Mouse (Mus musculus) neural tube, embryonic 12.5 days (tissue): ENCODE measurements around the gene Polh. TPM values are rescaled to one million over a fixed set of nuclear protein-coding genes. Genes with fewer than 3 reads are reported as not detected.

Experiments used
- ATAC-seq: fragments of 200-750 bp; cut with Nextera tagmentation; 2 replicates; pipeline ENCODE4 v1.8.0; 2017; ENCODE audit warnings: low read depth, mild to moderate bottlenecking, moderate TSS enrichment, moderate library complexity; ENCODE audit not compliant: low FRiP score
- H3K27ac ChIP-seq: fragments of 300-500 bp; sonication (generic); 2 replicates; pipeline ENCODE4 v1.5.1; 2016
- H3K27me3 ChIP-seq: fragments of 300-500 bp; sonication (generic); replicated peaks from 2 replicates; pipeline ENCODE4 v1.6.1; 2016; ENCODE audit warnings: mild to moderate bottlenecking
- H3K36me3 ChIP-seq: fragments of 300-500 bp; sonication (generic); 2 replicates; pipeline ENCODE4 v1.6.1; 2016; ENCODE audit warnings: mild to moderate bottlenecking
- H3K4me1 ChIP-seq: fragments of 300-500 bp; sonication (generic); 2 replicates; pipeline ENCODE4 v1.6.1; 2016
- H3K4me2 ChIP-seq: fragments of 300-500 bp; sonication (generic); replicated peaks from 2 replicates; pipeline ENCODE4 v1.6.1; 2016; ENCODE audit warnings: mild to moderate bottlenecking
- H3K4me3 ChIP-seq: fragments of 300-500 bp; sonication (generic); 2 replicates; pipeline ENCODE4 v1.5.1; 2016
- H3K9ac ChIP-seq: fragments of 300-500 bp; sonication (generic); 2 replicates; pipeline ENCODE4 v1.6.1; 2016; ENCODE audit warnings: mild to moderate bottlenecking
- H3K9me3 ChIP-seq: fragments of 300-500 bp; sonication (generic); 2 replicates; pipeline ENCODE4 v1.6.1; 2016; ENCODE audit warnings: mild to moderate bottlenecking
- WGBS: fragments of 180-500 bp; shearing (Covaris S2); methylation state at CpG from one replicate; pipeline ENCODE4 v1.1.7; 2016; 5-methylcytosine and 5-hydroxymethylcytosine counted together
- microRNA counts: library from miRNA; unstranded; fragments of <30 nt; microRNA quantifications from one replicate; lab custom pipeline; 2017
- microRNA-seq: library from miRNA; unstranded; fragments of <30 nt; microRNA quantifications from one replicate; pipeline ENCODE4, GENCODE M21; 2017
- polyA plus RNA-seq: library from polyadenylated mRNA; unstranded; fragments of >200 nt; fragmentation: Nextera tagmentation; extraction: Ambion mirVana; gene quantifications from 2 replicates; pipeline ENCODE4 v1.2.1, GENCODE M21; 2016

Gene Polh
- polyA plus RNA-seq, 1 experiment from 2014 or later: 8.7 TPM

GRCm38 (mm10) chr17:46126608-46127007, 75.8 kb downstream of the Polh start:
- no peak for ATAC-seq
- H3K27ac ChIP-seq: no peak overlapping the region
- H3K9me3 ChIP-seq: no peaks in the 10 kb centered on the region
- no peaks in the 10 kb centered on the region for H3K27me3 ChIP-seq
- H3K9ac ChIP-seq: no peak overlapping the region
- H3K4me3 ChIP-seq: no peak overlapping the region
- H3K36me3 ChIP-seq: peaks cover 81% of the 10 kb centered on the region
- no peak overlapping the region for H3K4me2 ChIP-seq
- no peaks in the 10 kb centered on the region for H3K4me1 ChIP-seq
- WGBS: 84% methylated on average over 6 of the region's 6 CpGs

DNA sequence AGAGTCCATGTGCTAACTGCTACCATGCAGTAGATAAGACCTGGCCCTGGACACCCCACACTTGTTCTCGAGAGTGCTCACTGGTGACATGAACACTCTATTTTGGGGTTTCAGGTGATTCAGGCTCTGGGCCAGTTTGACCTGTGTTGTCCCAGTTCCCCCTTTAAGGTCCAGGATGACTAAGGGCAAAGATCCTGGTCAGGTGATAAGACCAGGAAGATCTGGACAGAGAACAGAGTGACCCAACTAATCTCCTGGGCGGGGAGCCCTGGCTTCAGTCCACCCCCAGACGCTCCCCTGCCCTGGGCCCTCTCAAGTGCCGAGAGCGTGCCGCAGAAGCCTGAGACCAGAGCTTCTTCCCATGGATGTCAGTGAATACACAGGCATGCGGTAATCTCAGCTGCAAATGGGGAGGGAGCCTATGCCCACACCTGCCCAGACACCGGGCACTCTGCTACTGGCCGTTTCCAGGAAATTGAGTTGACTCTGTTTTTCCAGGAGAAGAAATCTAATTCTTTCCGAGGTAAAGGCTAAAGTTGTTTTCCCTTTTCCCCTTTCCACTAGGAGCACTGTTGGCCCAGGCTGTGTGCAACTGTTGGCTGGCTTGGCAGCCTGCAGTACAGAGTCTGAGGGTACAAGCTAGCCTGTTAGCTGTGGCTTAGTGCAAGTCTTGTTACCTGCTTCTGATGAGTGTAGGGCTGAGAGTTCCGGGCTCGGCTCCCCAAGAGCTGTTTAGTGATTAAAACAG, 78.3 kb downstream of the Polh start:
- Histone ChIP-seq H3K36me3 (peaks cover 82% of the 10 kb centered on the region), H3K4me3 (no peak overlapping the region), H3K9ac (no peak overlapping the region), H3K9me3 (no peaks in the 10 kb centered on the region), H3K27ac (no peak overlapping the region), H3K4me2 (no peak overlapping the region), H3K4me1 (no peaks in the 10 kb centered on the region), H3K27me3 (no peaks in the 10 kb centered on the region)
- 91% methylated on average over 12 of the region's 12 CpGs for WGBS
- no peak for ATAC-seq

DNA sequence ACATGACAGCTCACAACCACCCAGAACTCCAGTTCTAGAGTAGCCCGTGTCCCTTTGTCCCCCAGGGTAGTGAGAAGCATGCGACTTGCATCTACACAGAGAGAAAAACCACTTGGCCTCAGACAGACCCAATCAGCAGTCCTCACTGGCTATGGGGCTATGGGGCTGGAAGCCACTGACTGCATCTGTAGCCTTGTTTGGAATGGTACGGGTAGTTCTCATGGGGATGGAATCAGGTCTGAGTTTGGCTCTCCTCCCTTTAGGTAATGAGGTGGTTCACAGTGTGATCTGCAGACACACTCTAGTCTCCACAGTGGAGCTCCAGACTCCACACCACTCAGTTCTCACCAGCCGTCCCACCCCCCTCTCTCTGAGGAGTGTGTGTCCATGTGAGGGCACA, 79.2 kb downstream of the Polh start:
- Histone ChIP-seq H3K4me2 (no peak overlapping the region), H3K27me3 (no peaks in the 10 kb centered on the region), H3K4me1 (0 out of 2 replicates have a peak, but pooled peaks cover 3% of the 10 kb centered on the region), H3K9ac (no peak overlapping the region), H3K4me3 (no peak overlapping the region), H3K36me3 (peaks cover 82% of the 10 kb centered on the region), H3K27ac (no peak overlapping the region), H3K9me3 (no peaks in the 10 kb centered on the region)
- 95% methylated on average over 4 of the region's 4 CpGs for WGBS
- ATAC-seq: no peak

DNA sequence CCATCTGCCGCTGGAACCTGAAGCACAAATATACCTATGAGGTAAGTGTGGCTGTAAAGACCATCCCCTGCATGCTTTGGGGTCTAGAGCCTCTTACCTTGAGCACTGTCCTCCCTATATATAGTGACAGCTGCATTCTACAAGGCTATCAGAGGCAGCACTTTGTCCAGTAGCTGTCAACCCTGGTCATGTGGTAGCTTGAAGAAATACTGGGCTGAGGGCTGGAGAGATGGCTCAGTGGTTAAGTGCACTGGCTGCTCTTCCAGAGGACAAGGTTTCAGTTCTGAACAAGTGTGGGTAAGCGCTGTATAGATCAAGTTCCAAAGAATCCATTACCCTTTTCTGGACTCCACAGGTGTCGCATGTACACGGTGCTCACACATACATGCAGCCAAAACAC, 79.7 kb downstream of the Polh start:
- 93% methylated on average over 4 of the region's 4 CpGs for WGBS
- H3K4me2 ChIP-seq: no peak overlapping the region
- H3K27me3 ChIP-seq: no peaks in the 10 kb centered on the region
- H3K36me3 ChIP-seq: peaks cover 82% of the 10 kb centered on the region
- H3K9ac ChIP-seq: no peak overlapping the region
- no peak overlapping the region for H3K27ac ChIP-seq
- H3K9me3 ChIP-seq: no peaks in the 10 kb centered on the region
- no peak for ATAC-seq
- 0 out of 2 replicates have a peak, but pooled peaks cover 7% of the 10 kb centered on the region for H3K4me1 ChIP-seq
- no peak overlapping the region for H3K4me3 ChIP-seq

MicroRNAs encoded within 50 kb of the gene (microRNA counts, 519-probe panel; counts per million panel counts)
- microRNA mmu-miR-693-3p (lab: Ali Mortazavi, UCI) (342 counts per million, percentile 67 among the panel's probes with 10 or more counts), microRNA mmu-miR-693-5p (lab: Ali Mortazavi, UCI) (342 counts per million, percentile 67 among the panel's probes with 10 or more counts)

Small RNA genes within 50 kb of the gene (microRNA-seq; reads per million reads assigned to microRNA genes)
- 0.87 reads per million for gene Mir693

Other genes starting within 250 kb of the Polh start
- 3.4 and 4.1 TPM in 2 replicates for gene Vegfa, start 170.3 kb downstream of the Polh start, polyA plus RNA-seq
- 125 and 132 TPM in 2 replicates for gene Mrps18a, start 91.7 kb downstream of the Polh start, polyA plus RNA-seq
- gene Rsph9, start 58.4 kb downstream of the Polh start, polyA plus RNA-seq: 12.4 and 12.6 TPM in 2 replicates
- 31.5 and 33.6 TPM in 2 replicates for gene Mad2l1bp, start 49.1 kb downstream of the Polh start, polyA plus RNA-seq
- 46.9 and 47.6 TPM in 2 replicates for gene Gtpbp2, start 41.6 kb downstream of the Polh start, polyA plus RNA-seq
- gene Xpo5, start 137 bp upstream of the Polh start, polyA plus RNA-seq: 51.6 and 52.8 TPM in 2 replicates
- 85.3 and 87.0 TPM in 2 replicates for gene Polr1c, start 45.4 kb upstream of the Polh start, polyA plus RNA-seq
- gene Yipf3, start 45.4 kb upstream of the Polh start, polyA plus RNA-seq: 73.9 and 76.7 TPM in 2 replicates
- gene Lrrc73, start 50.9 kb upstream of the Polh start, polyA plus RNA-seq: 3.4 and 3.6 TPM in 2 replicates
- gene Tjap1, start 80.4 kb upstream of the Polh start, polyA plus RNA-seq: 48.0 and 50.2 TPM in 2 replicates
- 3.4 and 3.9 TPM in 2 replicates for gene Dlk2, start 94.8 kb upstream of the Polh start, polyA plus RNA-seq
- 9.1 and 10.0 TPM in 2 replicates for gene Abcc10, start 125.7 kb upstream of the Polh start, polyA plus RNA-seq
- 17.1 and 18.4 TPM in 2 replicates for gene Zfp318, start 181.1 kb upstream of the Polh start, polyA plus RNA-seq
- gene Crip3, start 226.3 kb upstream of the Polh start, polyA plus RNA-seq: 0.74 and 0.75 TPM in 2 replicates
- not detected in 2 replicates for gene Slc22a7, start 235.8 kb upstream of the Polh start, polyA plus RNA-seq